Mouse (Mus musculus) ES-CJ7 (cell line): ENCODE results near the gene Cpne8.
"Not testable (repeated sequence)": the region's sequence is repeated elsewhere in the genome, so short reads cannot be mapped to it uniquely, and the experiment has no call there.

Source experiments
- DNase-seq: peaks from one replicate; pipeline ENCODE4 v3.0.0; 2011; ENCODE audit warnings: low read depth, low spot score

The Cpne8 gene

GRCm38 (mm10) chr15:90616116-90616798 is 63.0 kb downstream of the Cpne8 start:
- DNase-seq = no peak

DNA sequence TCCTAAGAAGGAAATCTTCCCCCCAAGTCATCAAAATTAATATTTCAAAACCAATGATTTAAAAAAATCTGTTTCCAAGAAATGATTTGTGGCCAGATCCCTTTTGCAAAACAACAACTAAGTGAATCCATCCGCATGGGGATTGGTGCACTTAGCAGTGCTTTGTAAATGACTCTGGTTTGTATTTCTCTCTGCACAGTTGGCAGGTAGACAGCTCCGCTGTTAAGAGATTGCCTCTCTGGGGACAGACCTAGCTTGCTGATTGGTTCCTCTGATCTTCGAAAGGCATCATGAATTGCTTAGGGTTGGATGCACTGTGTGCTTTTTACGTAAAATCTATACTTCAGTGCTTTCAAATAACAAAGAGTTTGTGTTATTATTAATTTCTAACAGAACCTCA is 68.5 kb downstream of the Cpne8 start:
- not testable (repeated sequence) for DNase-seq

DNA sequence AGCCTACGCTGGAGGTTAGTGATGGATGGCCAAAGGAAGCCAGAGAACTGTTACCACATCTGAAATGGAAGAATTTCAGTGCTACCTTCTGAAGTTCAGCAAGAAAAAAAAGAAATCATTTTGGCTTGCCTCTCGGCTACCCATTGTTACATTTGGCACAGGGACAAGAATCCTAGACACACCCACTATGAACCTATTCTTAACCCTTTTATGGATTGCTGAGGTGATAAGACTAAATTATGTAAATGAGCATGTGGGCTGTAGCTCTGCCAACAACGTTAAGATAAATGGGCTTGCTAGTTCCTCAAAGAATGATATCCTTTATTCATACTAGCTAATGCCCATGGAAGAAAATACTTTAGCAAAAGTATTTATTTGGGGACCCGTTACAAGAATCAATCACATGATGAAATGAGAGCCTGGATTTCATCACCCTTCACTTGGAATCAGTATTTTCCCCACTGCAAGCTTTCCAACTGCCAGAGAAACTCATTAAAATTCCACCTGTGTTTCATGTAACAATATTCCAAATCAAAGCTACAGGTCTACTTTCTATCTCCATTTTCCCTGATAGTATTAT is 69.3 kb downstream of the Cpne8 start:
- DNase-seq = no peak

DNA sequence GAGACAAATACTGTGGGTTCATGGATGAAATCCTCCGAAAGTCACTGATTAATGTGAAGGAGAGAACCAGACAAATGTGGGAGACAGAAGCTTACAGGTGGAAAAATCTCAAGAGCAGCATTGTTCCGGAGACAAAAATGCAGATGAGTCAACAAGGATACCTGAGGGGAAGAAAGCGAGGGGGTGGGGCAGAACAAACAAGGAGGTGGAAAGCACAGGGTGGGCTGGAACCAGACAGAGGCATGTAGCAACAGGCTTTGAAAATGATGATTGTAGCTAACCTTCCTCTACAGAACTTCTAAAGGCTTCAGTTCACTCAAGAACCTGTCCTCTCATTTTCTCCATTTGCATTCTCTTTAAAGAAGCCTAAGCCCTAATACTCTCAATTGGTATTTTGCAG is 70.9 kb downstream of the Cpne8 start:
- no peak for DNase-seq

- DNase-seq = no peak
These were observed 72.1 kb downstream of the Cpne8 start for GRCm38 (mm10) chr15:90607181-90607580.

- no peak for DNase-seq
These were observed 75.6 kb downstream of the Cpne8 start for GRCm38 (mm10) chr15:90603676-90604075.

DNA sequence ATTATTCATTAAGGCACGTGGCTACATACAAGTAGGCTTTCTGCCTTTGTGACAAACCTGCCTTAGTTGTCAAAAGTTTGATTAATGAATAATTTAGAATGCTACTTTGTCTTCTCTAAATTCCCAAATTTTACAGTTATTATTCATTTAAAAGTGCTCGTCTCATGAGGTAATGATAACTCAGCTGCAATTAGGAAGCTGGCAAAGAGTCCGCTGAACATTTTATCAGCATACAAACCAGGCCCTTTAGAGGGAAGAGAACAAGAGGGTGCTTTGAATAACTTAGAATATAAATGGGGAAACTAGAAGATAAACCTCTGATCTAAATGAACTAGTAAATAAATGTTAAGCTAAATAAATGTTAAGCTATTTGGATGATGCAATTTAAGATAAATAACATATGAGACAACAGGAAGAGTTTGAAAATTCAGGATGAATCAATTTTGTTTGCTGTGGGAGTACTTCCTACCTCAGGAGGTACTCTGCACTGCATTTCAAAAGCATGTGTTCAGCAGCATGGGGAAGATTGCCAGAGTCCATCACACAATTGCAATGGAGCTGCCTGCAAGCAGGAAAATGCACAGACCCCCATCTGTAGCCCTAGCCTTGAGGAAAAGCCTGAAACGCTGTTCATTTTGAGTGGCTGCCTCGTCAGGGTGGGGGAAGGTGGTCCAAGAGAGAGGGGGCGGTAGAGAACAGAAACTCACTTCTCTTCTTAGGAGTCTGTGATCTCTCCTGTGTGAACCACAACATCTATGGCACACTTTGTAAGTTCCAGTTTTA is 81.3 kb downstream of the Cpne8 start:
- DNase-seq = no peak

DNA sequence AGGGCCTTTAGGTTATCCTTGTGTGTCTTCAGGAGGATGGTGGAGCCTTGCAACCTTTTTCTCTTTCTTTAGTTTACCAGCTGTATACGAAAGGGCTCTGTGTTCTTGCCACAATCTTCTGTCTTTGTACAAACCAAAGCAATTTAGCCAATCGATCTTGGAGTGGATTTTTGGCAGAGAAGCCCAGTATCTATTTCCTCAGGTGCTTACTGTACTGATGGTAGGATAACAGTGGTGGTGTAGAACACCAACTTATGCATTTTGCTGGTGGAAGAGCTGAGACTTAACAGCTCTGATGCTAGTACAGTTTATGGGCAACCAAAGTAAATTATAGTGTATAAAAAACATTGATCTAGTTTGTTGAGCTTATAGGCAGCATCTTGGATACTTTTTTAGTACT is 83.6 kb downstream of the Cpne8 start:
- DNase-seq = no peak

DNA sequence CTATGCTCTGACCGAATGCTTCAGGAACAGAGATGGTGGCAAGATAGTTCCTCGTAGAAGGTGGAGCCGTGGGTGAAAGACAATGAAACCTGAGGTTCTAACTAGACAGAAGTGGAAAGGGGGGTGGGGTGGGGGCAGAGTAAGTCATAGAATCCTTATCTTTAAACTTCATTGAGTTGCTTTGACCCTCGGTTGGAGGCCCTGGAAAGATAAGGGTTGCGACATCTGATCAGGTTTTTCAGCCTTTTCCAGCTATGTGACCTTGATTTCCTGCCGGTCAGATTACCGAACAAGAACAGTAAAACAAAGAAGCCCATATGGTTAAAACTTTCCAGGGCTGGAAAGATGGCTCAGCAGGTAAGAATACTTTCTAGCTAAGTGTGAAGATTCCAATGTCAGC is 89.6 kb downstream of the Cpne8 start:
- DNase-seq = no peak

DNA sequence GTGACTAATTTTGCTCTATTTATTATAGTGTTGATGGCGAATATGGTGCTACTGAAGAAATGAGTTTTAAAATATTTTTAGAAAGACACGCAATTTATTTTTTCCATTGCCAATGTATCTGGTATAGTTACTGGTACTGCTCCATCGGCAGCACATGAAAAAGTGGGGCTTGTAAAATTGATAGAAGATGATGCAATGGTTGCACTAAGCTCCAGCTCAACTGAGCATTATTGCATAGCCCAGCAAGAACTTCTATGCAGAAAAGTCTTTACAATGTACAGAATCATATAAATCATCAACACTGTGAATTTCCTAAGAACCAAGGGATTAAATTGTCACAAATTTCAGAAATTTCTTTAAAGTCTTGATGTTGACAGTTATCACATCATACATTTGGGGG is 101.8 kb downstream of the Cpne8 start:
- DNase-seq = no peak

DNA sequence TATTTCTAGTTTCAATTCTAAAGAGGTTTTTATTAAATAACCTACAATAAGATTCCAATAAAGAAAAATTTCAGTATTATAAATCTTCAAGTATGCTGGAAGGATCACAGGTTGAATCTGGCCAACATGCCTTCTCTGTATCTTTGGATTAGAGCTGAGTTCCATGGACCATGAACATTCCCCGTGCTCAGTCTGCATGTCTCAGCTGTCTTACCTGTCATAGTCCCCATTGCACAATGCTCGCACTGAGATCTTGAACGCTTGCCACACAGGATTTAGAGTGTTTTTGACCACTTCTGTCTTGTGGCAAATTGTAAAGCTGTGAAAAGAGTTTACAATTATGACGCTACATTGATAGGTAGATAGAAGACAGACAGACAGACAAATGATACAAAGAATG is 110.0 kb downstream of the Cpne8 start:
- DNase-seq = no peak

GRCm38 (mm10) chr15:90568050-90568449 is 111.2 kb downstream of the Cpne8 start:
- DNase-seq = no peak

DNA sequence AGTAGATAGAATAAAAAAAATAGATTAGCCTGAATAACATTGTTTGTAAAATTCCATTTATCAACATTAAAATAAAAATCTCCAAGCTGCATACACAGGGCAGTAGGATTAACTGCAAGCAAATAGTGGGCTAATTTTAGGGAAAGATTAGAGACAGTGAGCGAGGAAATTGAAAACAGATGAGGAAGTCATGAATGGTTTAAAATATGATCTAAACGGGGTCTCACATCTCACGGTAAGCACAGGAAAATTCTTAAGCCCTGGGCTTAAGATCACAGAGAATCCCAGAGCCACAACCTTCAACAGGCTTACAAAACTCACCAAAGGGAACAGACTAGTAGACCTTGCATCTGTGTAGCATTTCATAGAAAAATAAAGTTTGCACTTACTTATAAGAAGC is 115.2 kb downstream of the Cpne8 start:
- no peak for DNase-seq

GRCm38 (mm10) chr15:90561613-90562012 is 117.6 kb downstream of the Cpne8 start:
- no peak for DNase-seq

DNA sequence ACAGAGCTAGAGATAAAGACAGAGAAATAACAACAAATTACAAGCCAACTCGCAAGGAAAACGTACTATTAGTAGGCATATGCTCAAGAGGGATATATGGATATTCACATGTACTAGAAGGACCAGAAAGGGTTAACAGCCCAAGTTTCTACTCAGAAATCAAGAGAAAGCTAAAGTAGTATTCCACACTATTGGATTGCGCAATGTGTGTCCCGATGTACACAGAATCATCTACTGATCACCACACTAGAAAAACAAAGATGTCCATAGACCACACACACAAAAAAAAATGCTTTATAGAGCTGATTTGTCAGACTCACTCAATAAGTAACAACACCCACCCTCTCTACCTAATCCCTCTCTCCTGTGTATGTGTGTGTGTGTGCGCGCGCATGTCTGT is 130.6 kb downstream of the Cpne8 start:
- no peak for DNase-seq

DNA sequence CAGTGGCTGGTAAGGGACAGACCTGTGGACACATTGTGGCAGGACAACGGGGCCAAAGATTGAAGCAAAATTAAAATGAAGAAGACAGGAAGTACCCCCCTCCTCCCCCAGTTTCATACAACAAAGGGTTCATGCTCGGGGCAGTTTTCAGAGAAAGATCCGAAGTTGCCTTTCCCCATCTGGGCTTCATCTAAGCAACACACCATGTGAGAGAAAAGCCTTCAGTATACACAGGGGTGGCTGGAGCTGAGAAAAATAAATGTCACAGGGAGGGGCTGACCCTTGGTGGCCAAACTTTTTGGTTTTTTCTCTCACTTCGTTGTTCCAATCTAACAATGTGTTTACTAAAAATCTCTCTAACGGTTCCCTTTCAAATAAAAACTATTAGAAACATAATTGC is 135.8 kb downstream of the Cpne8 start:
- DNase-seq = no peak

DNA sequence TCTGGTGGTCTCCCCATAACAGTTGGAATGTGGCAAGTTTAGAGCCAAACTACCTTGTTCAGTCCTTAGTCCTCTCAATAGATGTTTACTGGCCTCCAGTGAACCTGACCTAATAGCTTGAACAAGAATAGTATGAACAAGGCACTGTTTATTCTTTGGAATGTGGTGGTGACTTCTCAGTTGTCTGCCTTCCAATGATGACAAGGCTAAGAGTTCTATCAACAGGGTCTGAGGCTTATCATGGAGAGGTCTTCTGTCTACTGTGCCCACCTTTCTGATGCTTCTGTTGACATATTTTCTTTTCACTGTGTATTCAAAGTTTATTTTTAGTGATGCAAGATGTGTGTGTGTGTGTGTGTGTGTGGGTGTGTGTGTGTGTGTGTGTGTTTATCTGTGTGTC is 137.1 kb downstream of the Cpne8 start:
- no peak for DNase-seq

DNA sequence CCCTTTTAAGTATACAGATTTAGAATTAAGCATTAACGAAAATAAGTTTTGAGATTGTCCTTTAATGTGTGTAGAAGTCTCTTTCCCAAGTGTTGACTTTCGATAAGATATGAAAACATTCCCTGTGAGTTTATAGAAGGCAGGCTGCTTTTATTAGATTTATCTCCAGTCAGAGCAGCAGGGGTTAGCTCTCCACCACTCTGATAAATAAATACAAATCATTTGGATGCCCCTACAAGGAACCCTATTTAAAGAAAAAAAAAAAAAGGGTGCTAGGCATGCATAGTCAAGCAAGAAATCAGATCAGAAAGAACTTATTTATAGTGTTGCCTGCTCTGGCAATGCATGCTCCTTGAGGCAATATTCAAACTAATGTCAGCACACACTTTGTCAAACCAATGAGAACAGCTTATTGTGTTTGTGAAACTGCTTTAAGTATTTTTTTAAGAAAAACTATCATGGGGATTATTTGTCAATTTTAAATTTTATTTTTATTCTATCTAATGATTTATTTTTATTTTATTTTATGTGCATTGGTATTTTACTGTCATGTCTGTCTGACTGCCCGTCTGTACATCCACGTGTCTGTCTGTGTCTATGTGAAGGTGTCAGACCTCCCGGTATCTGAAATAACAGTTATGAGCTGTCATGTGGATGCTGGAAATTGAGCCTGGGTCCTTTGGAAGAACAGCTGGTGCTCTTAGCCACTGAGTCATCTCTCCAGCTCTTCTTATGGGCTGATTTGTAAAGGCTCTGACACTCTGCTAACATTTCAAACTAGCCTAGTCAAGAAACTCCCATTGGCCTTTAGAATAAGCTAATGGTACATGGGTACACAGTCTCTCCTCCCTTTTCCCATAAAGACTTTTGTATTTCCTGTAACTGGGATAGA is 142.7 kb downstream of the Cpne8 start:
- DNase-seq = no peak

- DNase-seq = no peak
These were observed 143.5 kb downstream of the Cpne8 start for GRCm38 (mm10) chr15:90535730-90536129.

DNA sequence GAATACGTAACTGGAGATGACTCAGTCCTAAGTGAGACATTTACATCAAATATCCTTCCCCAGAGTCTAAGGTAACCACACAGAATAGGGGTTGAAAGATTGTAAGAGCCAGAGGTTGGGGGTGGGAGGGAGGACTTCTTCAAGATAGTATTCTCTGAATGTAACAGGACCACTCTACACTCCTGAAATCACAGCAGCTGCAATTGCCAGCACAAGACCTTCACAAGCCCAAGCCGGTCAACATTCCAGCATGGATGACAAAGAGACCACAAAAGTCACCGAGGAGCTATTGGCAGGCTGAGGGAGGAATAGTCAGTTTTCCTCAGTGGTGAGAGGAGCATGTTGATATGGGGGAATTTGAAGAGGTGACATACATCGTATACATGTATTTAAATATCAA is 166.5 kb downstream of the Cpne8 start:
- DNase-seq = no peak

DNA sequence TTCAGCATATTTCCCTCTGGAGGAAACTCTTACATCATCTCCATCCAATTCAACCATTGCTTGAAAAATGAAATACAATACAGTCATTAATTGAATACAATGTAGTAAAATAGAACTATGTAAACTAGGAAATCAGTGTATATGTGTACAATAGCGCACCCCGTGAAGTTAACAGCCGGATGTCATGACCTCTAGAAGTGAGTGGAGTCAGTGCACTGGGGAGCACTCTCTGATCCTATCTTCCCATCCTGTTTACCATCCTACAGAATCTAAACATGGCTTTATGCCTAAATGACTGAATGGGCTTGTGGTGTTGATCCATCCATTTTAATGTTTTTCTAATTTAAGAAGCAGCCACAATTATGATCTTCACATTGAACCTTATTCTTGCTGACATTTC is 182.2 kb downstream of the Cpne8 start:
- no peak for DNase-seq

GRCm38 (mm10) chr15:90491558-90491957 is 187.7 kb downstream of the Cpne8 start:
- peak; percentile 9 for DNase-seq
